Mouse (Mus musculus): ENCODE results near the gene Kat7.

Kat7 gene

GRCm38 (mm10) chr11:95333805-95334204 lies 23.8 kb upstream of the Kat7 start:
- no peak for DNase-seq (ENCODE audit: low spot score)

DNA sequence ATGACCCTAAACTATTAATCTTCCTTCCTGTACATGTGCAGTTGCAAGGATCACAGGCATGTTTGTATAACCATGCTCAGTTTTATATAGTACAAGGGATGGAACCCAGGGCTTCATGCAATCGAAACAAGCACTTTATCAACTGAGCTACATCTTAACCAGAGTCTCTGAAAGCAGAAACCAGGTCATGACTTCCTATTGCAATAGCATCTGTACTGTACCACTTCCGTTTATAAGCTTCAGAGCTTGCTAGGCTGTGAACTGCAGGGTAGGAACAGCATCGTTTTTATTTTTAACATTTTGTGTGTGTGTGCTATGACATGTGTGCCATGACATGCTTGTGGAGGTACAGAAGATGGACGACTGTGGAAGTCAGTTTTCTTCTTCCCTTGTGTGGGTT lies 23.2 kb upstream of the Kat7 start:
- no peak for DNase-seq (ENCODE audit: low spot score)

- no peak for DNase-seq (ENCODE audit: low spot score)
Observed at GRCm38 (mm10) chr11:95330662-95331061, 20.6 kb upstream of the Kat7 start.

- no peak for DNase-seq (ENCODE audit: low spot score)
Observed at GRCm38 (mm10) chr11:95328629-95329028, 18.6 kb upstream of the Kat7 start.

- DNase-seq (ENCODE audit: low spot score), result no peak
Observed at GRCm38 (mm10) chr11:95326243-95326642, 16.2 kb upstream of the Kat7 start.

- DNase-seq (ENCODE audit: low spot score), result no peak
Observed at GRCm38 (mm10) chr11:95325832-95326231, 15.8 kb upstream of the Kat7 start.

DNA sequence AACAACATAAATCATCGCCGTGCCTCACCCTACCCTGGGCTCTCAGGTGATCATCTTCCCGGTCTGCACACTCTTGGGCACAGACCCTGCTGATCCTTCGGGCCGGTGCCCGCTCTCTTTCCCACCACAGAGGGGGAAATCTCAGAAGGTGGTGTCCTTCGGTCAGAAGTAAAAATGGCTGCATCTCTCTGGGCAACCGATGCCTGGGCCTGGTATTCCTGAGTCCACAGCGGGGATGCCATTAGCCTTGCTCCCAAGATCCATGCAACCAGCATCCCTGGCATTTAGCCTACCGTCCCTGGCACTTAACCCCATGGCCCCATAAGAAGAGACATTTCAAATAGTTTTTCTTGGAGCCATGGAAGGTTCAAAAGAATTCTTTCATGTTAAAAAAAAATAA lies 14.1 kb upstream of the Kat7 start:
- no peak for DNase-seq (ENCODE audit: low spot score)

- DNase-seq (ENCODE audit: low spot score), result no peak
Observed at GRCm38 (mm10) chr11:95320010-95320409, 10.0 kb upstream of the Kat7 start.

DNA sequence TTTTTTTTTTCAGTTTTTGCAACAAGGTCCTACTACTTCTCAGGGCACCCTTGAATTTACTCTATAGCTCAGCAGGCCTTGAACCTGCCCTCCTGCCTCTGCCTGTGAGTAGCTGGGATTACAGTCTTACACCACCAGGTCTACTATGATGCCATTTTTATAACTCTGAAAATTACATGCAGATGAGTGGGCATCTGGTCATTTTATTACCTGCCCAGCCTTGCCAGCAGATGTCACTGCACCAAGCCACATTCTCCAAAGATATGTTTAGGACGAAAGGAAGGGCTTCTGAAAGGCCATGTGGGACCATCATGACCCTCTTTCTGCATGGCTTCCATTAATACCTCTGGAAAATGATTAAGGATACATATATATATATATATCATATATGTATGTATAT lies 9.5 kb upstream of the Kat7 start:
- DNase-seq (ENCODE audit: low spot score), result no peak

- no peak for DNase-seq (ENCODE audit: low spot score)
Observed at GRCm38 (mm10) chr11:95318116-95318515, 8.1 kb upstream of the Kat7 start.

GRCm38 (mm10) chr11:95315215-95315955 lies 5.3 kb upstream of the Kat7 start:
- no peak for DNase-seq (ENCODE audit: low spot score)

DNA sequence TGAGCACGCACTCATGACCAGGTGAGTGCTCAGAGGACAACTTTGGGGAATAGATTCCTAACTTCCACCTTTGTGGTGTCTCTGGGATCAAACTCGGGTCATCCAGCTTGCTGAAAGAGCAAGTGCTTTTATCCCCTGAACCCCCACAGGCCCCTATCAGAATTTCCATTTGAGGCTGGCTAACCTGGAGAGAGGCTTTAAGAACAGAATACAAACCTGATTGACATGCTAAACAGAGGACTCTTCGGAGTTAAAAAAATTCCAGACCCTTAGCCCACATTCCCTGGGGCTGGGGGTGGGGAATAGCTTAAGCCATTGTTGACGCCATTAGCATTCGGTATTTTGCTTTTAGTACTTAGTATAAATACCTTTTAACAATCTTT lies 1.4 kb upstream of the Kat7 start:
- no peak for DNase-seq (ENCODE audit: low spot score)

DNA sequence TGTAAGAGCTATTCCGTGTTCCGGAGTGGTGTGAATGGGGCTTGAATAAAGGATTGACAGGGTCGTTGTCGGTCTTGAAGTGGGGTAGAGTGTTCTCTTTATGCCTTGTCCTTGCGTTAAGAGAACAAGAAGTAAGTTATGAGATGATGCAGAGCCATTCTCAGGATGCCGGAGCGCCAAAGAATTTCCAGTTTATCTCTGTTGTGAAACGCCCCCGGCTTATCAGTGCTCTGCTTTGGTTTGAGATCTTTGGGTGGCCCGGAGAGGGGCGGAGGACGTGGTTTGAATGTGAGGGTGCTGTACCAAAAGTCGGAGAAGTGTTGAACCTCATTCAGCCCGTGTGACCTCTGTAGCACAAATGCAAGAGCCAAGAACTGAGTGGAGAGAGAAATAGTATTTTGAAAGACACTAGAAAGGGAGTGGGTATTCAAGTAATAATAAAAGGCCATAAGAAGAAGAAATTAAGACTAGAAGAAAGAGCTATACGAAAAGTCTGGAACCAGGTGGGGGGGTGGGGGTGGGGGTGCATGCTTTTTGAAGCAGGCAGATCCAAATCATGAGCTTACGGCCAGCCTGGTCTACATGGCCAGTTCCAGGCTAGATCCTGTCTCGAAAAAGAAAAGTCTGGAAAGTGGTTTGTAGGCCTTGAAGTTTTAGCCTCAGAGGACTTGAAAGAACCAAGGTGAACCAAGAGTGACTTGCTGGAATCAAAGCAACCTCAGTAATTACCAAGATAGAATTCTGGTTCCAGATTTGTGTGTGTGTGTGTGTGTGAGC lies 790 bp upstream of the Kat7 start:
- no peak for DNase-seq (ENCODE audit: low spot score)

GRCm38 (mm10) chr11:95309510-95310006 lies 488 bp downstream of the Kat7 start:
- peak; percentile 95 for DNase-seq (ENCODE audit: low spot score)

DNA sequence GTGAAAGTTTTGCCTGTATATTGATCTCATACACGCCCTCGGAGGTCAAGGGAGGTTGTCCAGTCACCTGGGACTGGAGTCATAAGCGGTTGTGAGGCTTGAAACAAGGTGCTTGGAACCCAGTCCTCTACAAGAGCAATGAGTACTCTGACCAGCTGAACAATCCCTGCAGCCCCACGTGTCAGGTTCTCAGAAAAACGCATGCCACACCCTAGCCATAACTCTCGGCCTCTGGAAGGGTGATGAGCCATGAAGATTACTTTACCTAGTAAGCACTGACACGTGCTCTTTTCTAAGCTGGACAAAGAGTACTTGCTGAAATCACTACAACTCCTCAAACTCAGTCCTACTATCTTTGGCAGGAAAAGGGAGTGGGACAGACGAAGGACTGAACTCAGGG lies 2.5 kb downstream of the Kat7 start:
- no peak for DNase-seq (ENCODE audit: low spot score)

DNA sequence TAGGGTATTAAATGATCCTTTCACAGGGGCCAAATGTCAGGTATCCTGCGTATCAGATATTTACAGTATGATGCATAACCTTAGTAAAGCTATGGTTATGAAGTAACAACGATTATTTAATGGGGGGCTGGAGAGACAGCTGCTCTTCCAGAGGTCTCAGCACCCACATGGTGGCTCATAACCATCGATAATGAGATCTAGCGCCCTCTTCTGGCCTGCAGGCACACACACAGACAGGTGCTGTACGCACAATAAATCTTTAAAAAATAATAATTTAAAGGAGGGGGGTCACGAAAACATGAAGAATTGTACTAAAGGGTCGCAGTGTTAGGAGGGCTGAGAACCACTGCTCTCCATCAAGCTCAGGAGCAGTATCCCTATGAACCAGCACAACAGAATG lies 4.4 kb downstream of the Kat7 start:
- DNase-seq (ENCODE audit: low spot score), result no peak

DNA sequence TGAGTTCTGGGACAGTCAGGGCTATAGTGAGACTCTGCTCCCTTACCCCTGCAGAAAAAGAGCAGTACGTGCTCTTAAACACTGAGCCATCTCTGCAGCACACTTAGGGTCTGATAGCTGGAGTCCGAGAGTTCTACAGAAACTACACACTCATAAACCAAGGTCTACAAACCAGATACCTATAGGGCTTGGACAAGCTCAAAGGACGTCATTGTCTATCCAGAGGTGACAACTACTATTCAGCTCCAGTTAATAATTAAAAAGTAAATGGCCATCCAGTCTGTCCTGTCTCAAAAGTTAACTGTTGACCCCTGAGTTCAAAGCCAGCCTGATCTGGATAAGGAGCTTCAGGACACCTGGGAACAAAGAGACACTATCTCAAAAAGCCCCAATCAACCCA lies 8.3 kb downstream of the Kat7 start:
- DNase-seq (ENCODE audit: low spot score), result no peak

DNA sequence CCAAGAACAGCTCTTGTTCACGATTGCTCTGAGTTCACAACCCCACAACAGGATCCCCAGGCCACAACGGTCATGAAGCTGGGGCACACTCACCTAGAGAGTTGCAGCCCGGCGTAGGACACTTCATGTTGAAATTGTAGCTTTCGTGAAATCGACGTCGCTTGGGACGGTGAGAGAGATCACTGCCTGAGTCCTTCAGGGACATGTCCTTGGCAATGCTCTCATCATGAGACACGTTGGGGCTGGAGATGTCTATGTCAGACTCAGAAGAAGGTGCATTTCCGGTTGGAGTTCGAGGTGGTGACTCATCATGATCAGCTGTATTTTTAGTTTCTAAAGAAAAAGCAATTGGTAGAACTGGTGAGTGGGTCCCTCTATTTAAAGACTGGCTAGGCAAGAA lies 10.2 kb downstream of the Kat7 start:
- no peak for DNase-seq (ENCODE audit: low spot score)

DNA sequence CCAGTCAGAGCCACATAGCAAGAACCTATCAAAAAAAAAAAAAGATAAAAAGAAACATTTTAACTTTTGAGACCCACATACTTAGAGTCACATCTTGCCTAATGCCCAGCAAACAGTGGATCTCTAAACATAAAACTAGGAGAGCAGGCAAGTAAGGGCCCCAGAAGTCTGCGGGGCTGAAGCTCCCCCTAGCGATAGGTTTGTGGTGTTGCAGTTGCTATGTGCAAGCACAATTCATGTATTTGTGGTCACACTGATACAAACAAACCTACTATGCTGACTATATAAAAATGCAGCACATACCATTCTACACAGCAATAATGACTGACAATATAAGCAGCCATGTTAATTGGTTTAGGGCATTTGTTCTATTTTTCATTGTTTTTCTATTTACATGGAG lies 11.9 kb downstream of the Kat7 start:
- no peak for DNase-seq (ENCODE audit: low spot score)

GRCm38 (mm10) chr11:95295736-95296135 lies 14.3 kb downstream of the Kat7 start:
- DNase-seq (ENCODE audit: low spot score), result no peak

- no peak for DNase-seq (ENCODE audit: low spot score)
Observed at GRCm38 (mm10) chr11:95293017-95293624, 16.9 kb downstream of the Kat7 start.

- no peak for DNase-seq (ENCODE audit: low spot score)
Observed at GRCm38 (mm10) chr11:95291998-95292397, 18.0 kb downstream of the Kat7 start.

DNA sequence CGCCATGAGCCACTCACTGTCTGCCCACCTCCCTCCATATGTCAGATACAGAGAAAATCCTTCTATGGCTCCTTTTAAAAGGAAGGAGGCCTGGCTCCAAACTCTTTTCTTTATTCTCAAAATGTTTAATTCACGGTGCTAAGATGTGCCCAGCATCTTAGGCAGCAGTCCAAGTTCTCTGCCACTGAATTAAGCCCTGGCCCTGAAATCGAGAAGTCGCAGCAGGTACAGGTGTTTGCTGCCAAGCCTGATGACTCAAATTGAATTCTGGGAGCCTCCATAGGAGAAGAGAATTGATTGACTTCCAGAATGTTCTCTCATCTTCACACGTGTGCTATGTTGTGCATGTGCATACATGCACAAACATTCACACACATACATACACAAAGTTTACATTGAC lies 27.7 kb downstream of the Kat7 start:
- no peak for DNase-seq (ENCODE audit: low spot score)
